Mouse (Mus musculus): ENCODE measurements at regions not wholly inside any gene's neighbourhood (a gene's known extent, or its start where the extent isn't known, plus 50 kb on each side); places are given as distances from the start of the nearest gene placed in this dataset.

DNA sequence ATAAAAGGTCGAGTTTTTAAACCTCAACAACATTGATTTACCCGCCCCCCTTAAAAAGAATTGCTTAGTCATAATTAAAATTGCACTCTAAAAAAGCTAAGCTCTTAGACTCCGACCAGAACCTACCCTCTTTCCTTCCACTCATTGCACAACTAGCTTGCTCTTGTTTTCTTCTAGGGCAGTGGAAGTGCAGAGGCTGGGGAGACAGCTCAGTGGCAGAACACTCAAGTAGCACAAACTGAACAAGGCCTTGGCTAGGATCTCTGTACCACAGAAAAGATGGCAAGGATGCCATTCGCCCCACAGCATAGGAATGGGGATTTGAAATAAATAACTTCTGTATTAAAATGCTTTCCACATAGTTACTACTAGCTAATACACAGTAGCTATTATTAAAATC lies 253.8 kb upstream of the Tbl1xr1 start:
- peaks cover 4% of the 10 kb centered on the region for H3K36me3 ChIP-seq (ENCODE audit: control insufficient read depth, insufficient read depth, low read length)
- H3K9ac ChIP-seq (ENCODE audit: low read depth, low read length) = no peak overlapping the region
- H3K79me2 ChIP-seq (replicated peaks; ENCODE audit: control insufficient read depth, insufficient read depth, low read length) = no peaks in the 10 kb centered on the region
- 87% methylated on average over 4 of the region's 4 CpGs for WGBS
- no peak overlapping the region for H3K4me3 ChIP-seq
- no peak overlapping the region for H3K27ac ChIP-seq
- H3K4me1 ChIP-seq (ENCODE audit: control insufficient read depth, insufficient read depth, low read length) = peaks cover 6% of the 10 kb centered on the region
- intact Hi-C loops (cut with DNase I) = loop anchor here (5.0 kb wide), 1 partner anchor 255 kb away; the partner anchor contains the start of gene Tbl1xr1
- no peaks in the 10 kb centered on the region for H3K27me3 ChIP-seq (ENCODE audit: control insufficient read depth, insufficient read depth, low read length)
- DNase-seq = no peak
- TF ChIP-seq EP300 (IDR thresholded peaks at IDR 0.05; ENCODE audit: insufficient read depth, low read depth, low read length) = no peak
- TF ChIP-seq CTCF (IDR thresholded peaks at IDR 0.05) = no peak
- TF ChIP-seq POLR2A (IDR thresholded peaks at IDR 0.05; ENCODE audit: insufficient read depth, low read depth, low read length) = no peak

DNA sequence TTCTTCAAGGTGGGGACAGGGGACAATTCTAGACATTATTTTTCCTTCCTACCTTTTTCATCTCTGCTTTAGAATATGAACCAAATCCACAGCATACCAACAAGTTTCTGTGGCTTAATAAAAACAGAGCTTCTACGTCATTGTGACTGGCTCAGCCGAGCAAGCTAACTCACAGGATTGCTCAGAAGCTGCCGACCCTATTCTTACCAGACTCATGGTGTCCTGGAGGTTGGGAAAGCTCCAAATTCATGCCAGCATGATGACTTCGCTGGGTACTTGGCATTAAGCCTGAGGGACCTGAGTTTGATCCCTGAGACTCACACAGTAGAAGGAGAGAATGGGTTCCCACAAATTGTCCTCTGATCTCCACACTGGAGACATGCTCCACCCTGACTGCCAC lies 253.1 kb upstream of the Tbl1xr1 start:
- no peaks in the 10 kb centered on the region for H3K79me2 ChIP-seq (replicated peaks; ENCODE audit: control insufficient read depth, insufficient read depth, low read length)
- intact Hi-C loops (cut with DNase I) = loop anchor here (5.0 kb wide), 1 partner anchor 254 kb away; the partner anchor contains the start of gene Tbl1xr1
- WGBS = 64% methylated on average over 4 of the region's 4 CpGs
- peaks cover 4% of the 10 kb centered on the region for H3K36me3 ChIP-seq (ENCODE audit: control insufficient read depth, insufficient read depth, low read length)
- H3K27me3 ChIP-seq (ENCODE audit: control insufficient read depth, insufficient read depth, low read length) = no peaks in the 10 kb centered on the region
- no peak overlapping the region for H3K9ac ChIP-seq (ENCODE audit: low read depth, low read length)
- no peak overlapping the region for H3K4me3 ChIP-seq
- TF ChIP-seq POLR2A (IDR thresholded peaks at IDR 0.05; ENCODE audit: insufficient read depth, low read depth, low read length) (no peak), EP300 (IDR thresholded peaks at IDR 0.05; ENCODE audit: insufficient read depth, low read depth, low read length) (no peak), CTCF (IDR thresholded peaks at IDR 0.05) (no peak)
- H3K4me1 ChIP-seq (ENCODE audit: control insufficient read depth, insufficient read depth, low read length) = peaks cover 6% of the 10 kb centered on the region
- H3K27ac ChIP-seq = no peak overlapping the region
- DNase-seq = no peak

DNA sequence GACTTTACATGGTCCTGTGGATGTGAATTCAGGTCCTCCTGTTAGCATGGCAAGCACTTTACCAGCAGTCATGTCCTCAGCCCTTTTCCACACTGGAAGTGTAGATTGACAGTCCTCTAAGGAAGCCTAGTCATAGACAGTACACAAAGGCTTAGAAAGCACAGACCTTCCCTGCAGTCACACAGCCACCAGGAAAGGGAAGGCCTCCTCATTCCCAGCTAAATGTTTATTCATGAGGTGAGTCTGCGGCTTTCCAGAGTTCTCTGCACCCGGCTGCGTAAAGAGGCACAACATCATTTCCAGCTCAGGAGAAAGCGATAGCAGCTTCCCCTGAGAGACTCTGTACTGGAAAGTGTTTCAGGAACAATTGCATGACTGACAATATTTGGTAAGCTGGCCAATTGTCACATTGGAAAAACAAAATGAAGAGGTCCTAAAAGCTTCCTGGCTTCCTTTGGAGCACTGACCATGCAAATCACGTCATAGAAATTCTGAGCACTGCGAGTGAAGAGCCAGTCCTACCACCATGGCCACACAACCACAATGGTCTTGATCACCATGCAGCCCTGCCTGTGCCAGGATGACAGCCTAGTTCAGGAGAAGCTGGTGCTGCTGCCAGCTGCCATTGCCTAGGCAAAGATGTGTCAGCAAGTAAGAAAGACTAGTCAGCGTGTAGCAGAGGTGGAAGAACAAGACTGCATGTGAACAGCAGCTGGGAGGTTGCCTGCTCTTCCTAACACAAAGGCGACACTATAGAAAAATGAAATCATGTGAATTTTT lies 252.2 kb upstream of the Tbl1xr1 start:
- Histone ChIP-seq H3K36me3 (ENCODE audit: control insufficient read depth, insufficient read depth, low read length) (peaks cover 4% of the 10 kb centered on the region), H3K79me2 (replicated peaks; ENCODE audit: control insufficient read depth, insufficient read depth, low read length) (no peaks in the 10 kb centered on the region), H3K27me3 (ENCODE audit: control insufficient read depth, insufficient read depth, low read length) (no peaks in the 10 kb centered on the region), H3K4me3 (no peak overlapping the region), H3K9ac (ENCODE audit: low read depth, low read length) (no peak overlapping the region), H3K27ac (no peak overlapping the region), H3K4me1 (ENCODE audit: control insufficient read depth, insufficient read depth, low read length) (peaks cover 6% of the 10 kb centered on the region)
- intact Hi-C loops (cut with DNase I) = loop anchor here (5.0 kb wide), 1 partner anchor 253 kb away; the partner anchor contains the start of gene Tbl1xr1
- DNase-seq = no peak
- TF ChIP-seq POLR2A (IDR thresholded peaks at IDR 0.05; ENCODE audit: insufficient read depth, low read depth, low read length) = no peak
- no peak for TF ChIP-seq CTCF (IDR thresholded peaks at IDR 0.05)
- TF ChIP-seq EP300 (IDR thresholded peaks at IDR 0.05; ENCODE audit: insufficient read depth, low read depth, low read length) = no peak
- WGBS = 41% methylated on average over 8 of the region's 8 CpGs

DNA sequence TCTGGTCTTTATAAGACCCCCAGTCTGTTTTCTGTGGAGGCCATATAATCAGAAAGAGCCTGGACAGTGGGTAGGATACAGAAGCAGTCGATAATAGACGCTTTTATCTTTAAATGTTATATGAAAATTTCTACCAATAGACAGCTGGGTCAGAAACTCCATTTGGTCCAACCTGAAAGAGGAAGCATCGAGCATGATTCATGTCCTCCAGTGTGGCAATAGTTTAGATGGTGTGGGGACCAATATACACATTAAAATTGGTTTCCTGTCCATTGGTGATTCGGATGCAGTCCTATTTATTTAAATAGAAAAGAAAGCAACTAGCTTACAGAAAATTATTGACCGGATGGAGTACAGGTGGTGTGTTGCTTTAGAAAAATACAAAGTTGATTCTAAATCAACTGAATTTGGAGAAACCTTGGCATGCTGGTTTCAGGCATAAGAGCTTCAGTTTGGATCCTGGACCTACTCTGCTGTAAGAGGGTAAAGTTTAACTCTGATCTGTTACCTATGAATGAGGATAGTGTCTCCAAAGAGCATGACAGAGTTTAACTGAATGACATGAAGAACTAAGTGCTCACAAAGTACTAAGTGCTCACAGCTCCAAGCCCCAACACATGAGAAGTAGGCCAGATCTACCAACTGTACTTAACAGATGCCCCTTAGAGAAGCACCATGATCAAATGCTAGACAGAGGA lies 251.4 kb upstream of the Tbl1xr1 start:
- Histone ChIP-seq H3K4me1 (ENCODE audit: control insufficient read depth, insufficient read depth, low read length) (peaks cover 6% of the 10 kb centered on the region), H3K9ac (ENCODE audit: low read depth, low read length) (no peak overlapping the region), H3K79me2 (replicated peaks; ENCODE audit: control insufficient read depth, insufficient read depth, low read length) (no peaks in the 10 kb centered on the region), H3K27ac (no peak overlapping the region), H3K27me3 (ENCODE audit: control insufficient read depth, insufficient read depth, low read length) (no peaks in the 10 kb centered on the region), H3K4me3 (no peak overlapping the region), H3K36me3 (ENCODE audit: control insufficient read depth, insufficient read depth, low read length) (peaks cover 2% of the 10 kb centered on the region)
- intact Hi-C loops (cut with DNase I) = loop anchor here (5.0 kb wide), 1 partner anchor 252 kb away; the partner anchor contains the start of gene Tbl1xr1
- DNase-seq = no peak
- no peak for TF ChIP-seq CTCF (IDR thresholded peaks at IDR 0.05)
- no peak for TF ChIP-seq EP300 (IDR thresholded peaks at IDR 0.05; ENCODE audit: insufficient read depth, low read depth, low read length)
- TF ChIP-seq POLR2A (IDR thresholded peaks at IDR 0.05; ENCODE audit: insufficient read depth, low read depth, low read length) = no peak
- 85% methylated on average over 5 of the region's 5 CpGs for WGBS

DNA sequence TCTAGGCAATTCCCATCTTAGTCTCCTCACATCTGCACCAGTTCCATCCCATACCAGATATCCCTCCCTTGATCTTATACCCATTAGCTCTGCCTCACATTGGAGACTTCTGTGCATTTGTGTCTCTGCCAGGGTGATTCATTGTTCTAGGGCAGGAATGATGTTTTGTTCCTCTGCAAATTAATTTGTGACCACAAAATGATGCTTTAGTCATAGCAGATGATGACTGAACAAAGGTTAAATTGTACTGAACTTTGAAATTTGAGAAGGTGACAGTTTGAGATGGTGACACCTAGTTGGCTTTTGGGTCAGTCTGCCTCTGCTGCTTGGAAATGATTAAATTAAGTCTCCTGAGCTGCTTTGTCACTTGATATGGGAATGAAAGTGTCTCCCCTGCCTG lies 248.8 kb upstream of the Tbl1xr1 start:
- no peak for DNase-seq
- intact Hi-C loops (cut with DNase I) = no loop called here
- no peaks in the 10 kb centered on the region for H3K36me3 ChIP-seq (ENCODE audit: control insufficient read depth, insufficient read depth, low read length)
- no peaks in the 10 kb centered on the region for H3K79me2 ChIP-seq (replicated peaks; ENCODE audit: control insufficient read depth, insufficient read depth, low read length)
- H3K27me3 ChIP-seq (ENCODE audit: control insufficient read depth, insufficient read depth, low read length) = no peaks in the 10 kb centered on the region
- H3K27ac ChIP-seq = no peak overlapping the region
- H3K9ac ChIP-seq (ENCODE audit: low read depth, low read length) = no peak overlapping the region
- TF ChIP-seq POLR2A (IDR thresholded peaks at IDR 0.05; ENCODE audit: insufficient read depth, low read depth, low read length) = no peak
- TF ChIP-seq EP300 (IDR thresholded peaks at IDR 0.05; ENCODE audit: insufficient read depth, low read depth, low read length) = no peak
- TF ChIP-seq CTCF (IDR thresholded peaks at IDR 0.05) = no peak
- H3K4me3 ChIP-seq = no peak overlapping the region
- H3K4me1 ChIP-seq (ENCODE audit: control insufficient read depth, insufficient read depth, low read length) = peaks cover 5% of the 10 kb centered on the region

DNA sequence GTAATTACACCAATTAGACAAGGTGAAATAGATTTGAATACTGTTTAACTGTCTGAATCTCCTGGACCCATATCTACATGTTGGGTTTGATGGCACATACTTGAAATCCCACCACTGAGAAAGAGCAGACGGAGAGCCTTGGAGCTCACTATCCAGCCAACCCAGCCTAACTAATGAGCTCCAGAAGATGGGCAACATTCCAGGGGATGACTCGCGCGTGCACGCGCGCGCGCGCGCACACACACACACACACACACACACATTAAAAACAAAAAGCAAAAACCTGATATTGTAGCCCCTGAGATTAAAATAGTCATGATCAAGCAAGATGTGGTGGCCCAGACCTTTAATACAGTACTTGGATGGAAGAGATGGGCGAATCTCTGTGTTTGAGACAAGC lies 243.3 kb upstream of the Tbl1xr1 start:
- no peak overlapping the region for H3K9ac ChIP-seq (ENCODE audit: low read depth, low read length)
- no peaks in the 10 kb centered on the region for H3K36me3 ChIP-seq (ENCODE audit: control insufficient read depth, insufficient read depth, low read length)
- intact Hi-C loops (cut with DNase I) = no loop called here
- H3K27ac ChIP-seq = no peak overlapping the region
- no peak overlapping the region for H3K4me3 ChIP-seq
- 89% methylated on average over 12 of the region's 12 CpGs for WGBS
- TF ChIP-seq CTCF (IDR thresholded peaks at IDR 0.05) (no peak), POLR2A (IDR thresholded peaks at IDR 0.05; ENCODE audit: insufficient read depth, low read depth, low read length) (no peak), EP300 (IDR thresholded peaks at IDR 0.05; ENCODE audit: insufficient read depth, low read depth, low read length) (no peak)
- no peaks in the 10 kb centered on the region for H3K4me1 ChIP-seq (ENCODE audit: control insufficient read depth, insufficient read depth, low read length)
- H3K79me2 ChIP-seq (replicated peaks; ENCODE audit: control insufficient read depth, insufficient read depth, low read length) = no peaks in the 10 kb centered on the region
- DNase-seq = no peak
- H3K27me3 ChIP-seq (ENCODE audit: control insufficient read depth, insufficient read depth, low read length) = no peaks in the 10 kb centered on the region
